Mouse (Mus musculus) T-helper 2 cell (primary cell): Measurements from ENCODE around the gene Tstd1.

Experiments
- in situ Hi-C: fragments of 300-600 bp; cut with MboI, MseI; formaldehyde crosslinking; loops from one replicate; pipeline ENCODE4 v1.15.1; 2025; ENCODE audit warnings: high pct_unique_total_duplicates

The Tstd1 gene

DNA sequence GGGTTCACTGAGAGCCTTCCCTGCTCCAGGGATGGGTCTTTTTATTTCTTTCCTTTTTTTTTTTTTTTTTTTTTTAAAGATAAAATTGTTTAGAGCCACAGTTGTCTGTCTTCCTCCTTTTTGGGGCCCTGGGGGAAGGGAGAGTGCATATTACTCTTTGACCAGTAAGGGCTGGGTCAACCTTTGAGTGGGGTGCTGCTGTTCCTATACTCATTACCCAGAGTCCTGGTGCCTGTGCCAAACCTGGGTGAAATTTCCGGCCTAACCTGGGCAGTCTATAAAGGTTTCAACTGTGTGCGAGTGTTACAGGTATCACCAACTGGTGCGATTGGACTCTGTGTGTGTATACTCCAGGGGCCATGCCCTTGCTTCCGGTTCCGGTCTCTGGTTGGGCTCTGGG, at the start of gene Tstd1:
Gene Tstd1 (plus strand): TSS at position 213 of the 400 bp plus-strand sequence.
- in situ Hi-C loops: no loop called here

DNA sequence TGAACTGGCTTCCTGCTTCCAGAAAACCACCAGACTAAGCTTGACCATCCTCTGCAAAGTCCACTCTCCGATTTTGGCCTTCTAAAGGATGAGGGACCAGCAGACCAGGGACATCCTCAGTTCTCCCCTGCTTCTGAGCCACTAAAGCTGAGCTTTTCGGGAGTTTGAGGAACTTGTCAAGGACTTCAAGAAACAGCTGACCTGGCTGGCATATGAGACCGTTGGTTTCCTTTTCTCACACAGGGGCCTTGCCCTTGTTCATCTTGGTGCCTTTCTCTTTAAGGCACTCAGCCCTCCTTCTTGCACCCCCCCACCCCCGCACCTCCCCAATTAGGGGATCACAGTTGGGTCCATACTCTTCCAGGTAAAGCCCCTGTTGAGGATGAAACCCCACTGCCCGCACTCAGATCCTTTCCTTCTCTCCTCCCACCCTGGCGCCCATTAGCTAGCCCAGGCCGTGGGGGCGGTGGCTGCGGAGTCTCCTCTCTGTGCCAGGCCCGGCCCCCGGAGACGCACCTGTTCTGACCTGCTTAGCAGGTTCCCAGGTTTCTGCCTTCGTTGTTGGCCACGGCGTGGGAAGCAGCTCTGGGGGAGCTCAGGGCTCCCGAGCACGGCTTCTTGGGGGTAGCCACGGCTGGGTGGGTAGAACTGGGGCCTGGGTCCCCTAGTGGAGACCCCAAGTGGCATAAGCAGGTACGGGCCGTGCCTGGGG, 48.7 kb upstream of the Tstd1 start, which contains the start of gene Nectin4:
Gene Nectin4 (plus strand): TSS at position 255 of the 712 bp plus-strand sequence.
- in situ Hi-C loops: loop anchor here (10.0 kb wide), 1 partner anchor 105 kb away; no protein-coding TSS in a partner anchor

- in situ Hi-C loops: no loop called here
Observed at GRCm38 (mm10) chr1:171372880-171373279, 45.8 kb upstream of the Tstd1 start.

GRCm38 (mm10) chr1:171373946-171374345, 44.7 kb upstream of the Tstd1 start:
- in situ Hi-C loops: no loop called here

DNA sequence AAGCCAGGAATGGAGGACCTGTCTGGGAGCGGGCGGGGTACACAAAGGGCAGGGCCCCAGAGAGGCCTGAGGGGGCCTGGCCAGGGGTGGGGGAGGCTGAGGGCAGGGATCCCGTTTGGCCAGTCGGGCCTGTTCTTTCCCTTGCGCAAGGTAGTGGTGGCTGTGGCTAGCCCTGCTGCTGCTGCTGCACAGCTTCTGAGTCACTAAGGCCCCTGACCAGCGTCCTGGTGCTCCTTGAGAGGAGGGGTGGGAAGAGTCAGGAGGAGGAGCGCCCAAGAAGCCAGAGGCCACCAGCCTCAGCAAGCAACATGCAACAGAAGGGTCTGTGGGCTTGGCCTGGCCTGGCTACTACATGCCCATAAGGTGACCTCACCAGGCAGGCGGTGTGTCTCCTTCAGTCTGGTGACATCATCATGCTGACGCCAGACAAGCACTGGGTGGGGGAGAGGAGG, 43.0 kb upstream of the Tstd1 start:
- in situ Hi-C loops: no loop called here

GRCm38 (mm10) chr1:171378298-171378697, 40.4 kb upstream of the Tstd1 start:
- in situ Hi-C loops: no loop called here

GRCm38 (mm10) chr1:171379935-171380599, 38.6 kb upstream of the Tstd1 start:
- in situ Hi-C loops: no loop called here

- in situ Hi-C loops: no loop called here
Observed at GRCm38 (mm10) chr1:171382096-171382620, 36.5 kb upstream of the Tstd1 start.

DNA sequence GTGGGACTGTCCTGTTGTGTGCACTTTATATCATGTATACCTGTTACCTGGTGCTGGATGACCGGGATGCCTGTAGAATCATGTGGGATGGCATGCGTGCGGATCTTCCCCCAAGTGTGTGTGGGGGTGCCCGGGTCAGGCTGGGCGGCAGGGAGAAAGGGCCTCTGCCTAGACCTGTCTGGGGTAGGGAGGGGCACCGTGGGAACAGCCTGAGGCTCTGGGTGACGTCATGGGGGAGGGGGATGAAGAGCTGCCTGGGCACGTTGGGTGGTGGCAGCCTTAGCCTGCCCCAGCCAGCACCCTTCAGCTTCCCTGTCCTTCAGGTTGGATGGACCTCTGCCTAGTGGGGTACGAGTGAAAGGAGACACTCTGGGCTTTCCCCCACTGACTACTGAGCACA, 34.3 kb upstream of the Tstd1 start:
- in situ Hi-C loops: no loop called here

- in situ Hi-C loops: no loop called here
Observed at GRCm38 (mm10) chr1:171385171-171385570, 33.5 kb upstream of the Tstd1 start.

- in situ Hi-C loops: no loop called here
Observed at GRCm38 (mm10) chr1:171387099-171387498, 31.6 kb upstream of the Tstd1 start.

GRCm38 (mm10) chr1:171388376-171389102, 30.1 kb upstream of the Tstd1 start, which contains the start of gene Arhgap30:
Arhgap30 (plus strand) TSS chr1:171388954.
- in situ Hi-C loops: no loop called here

GRCm38 (mm10) chr1:171390101-171390500, 28.6 kb upstream of the Tstd1 start:
- in situ Hi-C loops: no loop called here

- in situ Hi-C loops: no loop called here
Observed at GRCm38 (mm10) chr1:171401821-171402220, 16.9 kb upstream of the Tstd1 start.

- in situ Hi-C loops: no loop called here
Observed at GRCm38 (mm10) chr1:171402991-171403390, 15.7 kb upstream of the Tstd1 start.

GRCm38 (mm10) chr1:171407263-171407662, 11.4 kb upstream of the Tstd1 start:
- in situ Hi-C loops: no loop called here

DNA sequence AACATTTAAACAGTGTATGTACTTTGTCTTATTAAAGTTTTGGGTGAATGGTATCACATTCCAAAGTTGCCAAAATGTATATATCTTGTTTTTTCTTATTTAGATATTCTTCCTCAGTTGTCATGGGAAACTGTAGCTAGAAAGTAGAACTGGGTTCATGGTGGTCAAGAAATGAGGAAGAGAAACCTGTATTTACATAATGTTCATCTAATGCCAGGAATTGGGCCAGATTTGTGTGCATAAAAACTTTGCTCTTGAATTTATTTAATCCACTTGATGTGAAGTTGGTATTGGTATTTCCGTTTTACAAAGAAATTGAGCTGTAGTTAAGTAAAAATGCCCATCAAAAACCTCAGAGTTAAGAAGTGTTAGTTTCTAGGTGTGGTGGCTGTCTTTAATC, 8.4 kb upstream of the Tstd1 start:
- in situ Hi-C loops: no loop called here

DNA sequence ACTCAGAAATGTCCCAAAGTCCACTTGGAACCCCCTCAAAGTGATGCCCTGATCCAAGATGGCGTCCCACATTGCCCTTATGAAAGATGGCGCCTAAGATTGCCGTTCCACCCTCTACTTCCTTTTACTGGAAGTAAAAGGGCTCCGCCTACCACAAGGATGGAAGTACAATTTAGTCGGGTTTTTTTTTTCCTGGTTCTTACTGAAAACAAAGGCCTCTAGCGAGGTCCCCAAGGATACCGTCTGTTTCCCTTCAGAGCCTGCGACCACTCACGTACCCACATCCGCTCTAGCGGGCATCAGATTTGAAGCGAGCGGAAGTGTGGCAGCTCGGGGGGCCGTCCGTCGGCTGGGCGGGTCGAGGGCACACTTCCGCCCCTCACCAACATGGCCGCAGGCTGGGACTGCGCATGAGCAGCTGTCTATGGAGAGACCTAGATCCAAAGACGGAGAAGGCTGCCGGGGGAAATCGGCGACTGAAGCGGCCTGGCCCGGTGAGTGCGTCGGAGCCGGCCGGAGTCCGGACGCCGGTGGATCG, 7.7 kb upstream of the Tstd1 start, which contains the start of gene Usf1:
Gene Usf1 (plus strand): TSS at position 367 of the 538 bp plus-strand sequence.
- in situ Hi-C loops: no loop called here

DNA sequence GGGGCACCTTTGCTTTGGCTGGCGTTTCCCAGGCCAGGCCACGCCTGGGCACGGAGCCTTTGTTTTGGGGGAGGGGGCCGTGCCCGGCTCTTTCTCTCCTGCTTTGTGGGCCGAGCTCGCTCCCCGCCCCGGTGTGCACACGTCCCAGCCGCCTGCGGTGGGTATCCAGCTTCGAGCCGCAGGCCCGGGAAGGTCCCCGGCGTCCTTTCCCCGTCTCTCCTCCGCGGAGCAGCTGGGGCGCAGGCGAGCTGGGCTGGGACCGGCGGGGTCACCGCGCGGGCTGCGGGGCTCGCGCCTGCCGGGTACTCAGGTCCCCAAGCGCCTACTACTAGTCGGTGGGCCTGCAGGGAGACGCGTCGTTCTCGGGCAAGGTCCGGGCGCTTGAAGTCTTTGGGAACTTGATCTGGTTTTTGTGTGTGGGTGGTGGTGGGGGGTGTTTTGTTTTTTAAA, 7.2 kb upstream of the Tstd1 start:
- in situ Hi-C loops: no loop called here

DNA sequence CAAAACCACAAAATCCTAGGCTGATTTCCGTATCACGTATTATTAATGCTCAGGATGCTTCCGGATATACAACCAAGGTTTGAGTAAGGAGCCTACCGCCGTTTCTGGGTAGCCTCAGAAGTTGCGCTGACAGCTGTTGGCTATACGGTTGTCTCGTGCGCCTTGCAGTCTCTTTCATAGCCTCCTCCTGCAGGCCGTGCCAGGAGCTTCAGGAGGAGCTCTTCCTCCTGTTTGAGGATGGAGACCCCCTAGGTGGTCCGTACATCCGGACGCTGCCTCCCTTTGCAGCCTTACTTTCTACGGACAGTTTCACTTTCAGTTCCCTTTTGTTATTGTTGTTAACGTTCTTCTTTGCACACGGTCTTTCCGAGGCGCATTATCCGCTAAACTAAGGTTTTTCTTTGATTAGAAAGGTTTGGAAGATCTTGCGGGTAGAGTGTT, 6.7 kb upstream of the Tstd1 start:
- in situ Hi-C loops: no loop called here

DNA sequence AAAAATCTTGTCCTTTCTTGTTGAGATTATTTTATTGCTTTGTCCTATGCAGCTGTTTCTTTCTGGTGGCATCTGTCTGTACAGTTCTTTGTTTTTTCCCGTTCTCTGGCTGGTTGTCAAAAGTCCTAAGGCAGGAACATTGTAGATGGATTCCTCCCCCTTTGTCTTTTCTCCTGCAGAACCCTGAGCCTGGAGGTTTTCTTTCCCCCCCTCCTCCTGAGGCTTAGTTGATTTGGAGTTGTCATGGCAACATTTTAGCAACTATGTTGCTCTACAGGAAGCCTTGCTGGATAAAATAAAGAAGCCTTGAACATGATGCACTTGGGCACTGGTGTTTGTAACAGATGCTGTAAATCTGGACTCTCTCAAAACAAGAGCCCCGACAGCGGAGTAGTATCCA, 6.2 kb upstream of the Tstd1 start:
- in situ Hi-C loops: no loop called here
